Comparison of ENCODE assay signal across 8 mouse cellular contexts in genomic region chr1:120963477-120964178, GRCm38 (mm10).
DNase-seq lines count a peak whose midpoint lies in the region; ATAC-seq and TF ChIP-seq lines count a peak whose summit lies in the region.

No protein-coding gene starts in this region.

- peak overlapping the region; percentile 50 for H3K4me2 ChIP-seq in lung, embryonic 15.5 days
- peak overlapping the region; percentile 47 for H3K4me2 ChIP-seq in forebrain, embryonic 14.5 days (ENCODE audit: low read length)
- H3K4me2 ChIP-seq in limb, embryonic 13.5 days (replicated peaks): peak overlapping the region; percentile 63
- peak overlapping the region; percentile 48 for H3K4me2 ChIP-seq in stomach, embryonic 15.5 days

- no peaks in the 10 kb centered on the region for H3K27me3 ChIP-seq in lung, embryonic 15.5 days
- H3K27me3 ChIP-seq in forebrain, embryonic 14.5 days (replicated peaks; ENCODE audit: control insufficient read depth, insufficient read depth, low read length): no peaks in the 10 kb centered on the region
- H3K27me3 ChIP-seq in limb, embryonic 13.5 days: peaks cover 21% of the 10 kb centered on the region
- no peaks in the 10 kb centered on the region for H3K27me3 ChIP-seq in stomach, embryonic 15.5 days (replicated peaks)
- H3K27me3 ChIP-seq in thymus, adult 2 months (ENCODE audit: control insufficient read depth, insufficient read depth, low read length): no peaks in the 10 kb centered on the region

- no peak overlapping the region for H3K9ac ChIP-seq in lung, embryonic 15.5 days
- no peak overlapping the region; the same call in 1 of the 2 replicates for H3K9ac ChIP-seq in forebrain, embryonic 14.5 days (ENCODE audit: low read length)
- H3K9ac ChIP-seq in limb, embryonic 13.5 days: peak overlapping the region; percentile 48; the same call in 1 of the 2 replicates
- H3K9ac ChIP-seq in stomach, embryonic 15.5 days: no peak overlapping the region

- H3K4me3 ChIP-seq in lung, embryonic 15.5 days: peak overlapping the region; percentile 24
- peak overlapping the region; percentile 18 for H3K4me3 ChIP-seq in forebrain, embryonic 14.5 days (ENCODE audit: low read depth, low read length)
- H3K4me3 ChIP-seq in limb, embryonic 13.5 days: peak overlapping the region; percentile 38
- H3K4me3 ChIP-seq in stomach, embryonic 15.5 days (replicated peaks): peak overlapping the region; percentile 16
- H3K4me3 ChIP-seq in thymus, adult 2 months (ENCODE audit: control insufficient read depth, insufficient read depth, low read length): no peak overlapping the region

- H3K36me3 ChIP-seq in lung, embryonic 15.5 days: no peaks in the 10 kb centered on the region
- H3K36me3 ChIP-seq in forebrain, embryonic 14.5 days (ENCODE audit: control insufficient read depth, insufficient read depth, low read length): no peaks in the 10 kb centered on the region
- H3K36me3 ChIP-seq in limb, embryonic 13.5 days: no peaks in the 10 kb centered on the region
- no peaks in the 10 kb centered on the region for H3K36me3 ChIP-seq in stomach, embryonic 15.5 days
- no peaks in the 10 kb centered on the region for H3K36me3 ChIP-seq in thymus, adult 2 months (ENCODE audit: control insufficient read depth, insufficient read depth, low read length)

- no peak for TF ChIP-seq CTCF in thymus, adult 2 months (IDR thresholded peaks at IDR 0.05; ENCODE audit: borderline replicate concordance, control insufficient read depth, extremely low read depth, insufficient read depth, low read length, poor library complexity)

- 25% methylated on average over 14 of the region's 14 CpGs for WGBS in lung, embryonic 15.5 days
- 30% methylated on average over 14 of the region's 14 CpGs for WGBS in forebrain, embryonic 14.5 days
- WGBS in limb, embryonic 13.5 days: 24% methylated on average over 14 of the region's 14 CpGs
- WGBS in stomach, embryonic 15.5 days: 25% methylated on average over 14 of the region's 14 CpGs
- WGBS in thymus, adult 2 months: 52% methylated on average over 14 of the region's 14 CpGs

- no peaks in the 10 kb centered on the region for H3K4me1 ChIP-seq in lung, embryonic 15.5 days
- H3K4me1 ChIP-seq in forebrain, embryonic 14.5 days (ENCODE audit: control insufficient read depth, insufficient read depth, low read length): no peaks in the 10 kb centered on the region
- H3K4me1 ChIP-seq in limb, embryonic 13.5 days: peaks cover 14% of the 10 kb centered on the region; the same call in 1 of the 2 replicates
- H3K4me1 ChIP-seq in stomach, embryonic 15.5 days: no peaks in the 10 kb centered on the region
- no peaks in the 10 kb centered on the region for H3K4me1 ChIP-seq in thymus, adult 2 months (replicated peaks; ENCODE audit: control insufficient read depth, insufficient read depth, low read length)

- H3K27ac ChIP-seq in lung, embryonic 15.5 days: no peak overlapping the region
- no peak overlapping the region for H3K27ac ChIP-seq in forebrain, embryonic 14.5 days (ENCODE audit: low read depth, low read length)
- no peak overlapping the region for H3K27ac ChIP-seq in limb, embryonic 13.5 days
- no peak overlapping the region for H3K27ac ChIP-seq in stomach, embryonic 15.5 days
- H3K27ac ChIP-seq in thymus, adult 2 months (ENCODE audit: control insufficient read depth, insufficient read depth, low read length): no peak overlapping the region

- peak; percentile 72; the same call in 1 of the 2 replicates for ATAC-seq in lung, embryonic 15.5 days (ENCODE audit: borderline replicate concordance, extremely low read depth, low FRiP score, low TSS enrichment)
- ATAC-seq in forebrain, embryonic 14.5 days: peak; percentile 54; the same call in 1 of the 2 replicates
- ATAC-seq in limb, embryonic 13.5 days (ENCODE audit: low FRiP score, low read depth): peak; percentile 81; the same call in 1 of the 2 replicates
- peak; percentile 66; the same call in 1 of the 2 replicates for ATAC-seq in stomach, embryonic 15.5 days (ENCODE audit: insufficient read depth, low FRiP score, low read depth)
- ATAC-seq in megakaryocyte-erythroid progenitor cell, adult 5-6 weeks (replicated peaks; ENCODE audit: low FRiP score, low TSS enrichment, poor library complexity, severe bottlenecking): no peak

- DNase-seq in lung, postnatal 14 days: no peak
- peak; percentile 7 for DNase-seq in forebrain, embryonic 14.5 days (ENCODE audit: low spot score)
- DNase-seq in thymus, adult 2 months: no peak
- DNase-seq in adrenal gland, adult (ENCODE audit: inconsistent age in 2 of 2, low spot score in 1 of 2): no peak

- no peaks in the 10 kb centered on the region for H3K9me3 ChIP-seq in lung, embryonic 15.5 days
- no peaks in the 10 kb centered on the region for H3K9me3 ChIP-seq in forebrain, embryonic 14.5 days (replicated peaks; ENCODE audit: control insufficient read depth, low read length)
- no peaks in the 10 kb centered on the region for H3K9me3 ChIP-seq in limb, embryonic 13.5 days
- H3K9me3 ChIP-seq in stomach, embryonic 15.5 days: no peaks in the 10 kb centered on the region

- TF ChIP-seq POLR2A in thymus, adult 2 months (IDR thresholded peaks at IDR 0.05; ENCODE audit: control insufficient read depth, extremely low read depth, insufficient read depth, low read length, poor library complexity): no peak
